Mouse (Mus musculus): ENCODE data around the gene Lsm4.

Gene Lsm4

DNA sequence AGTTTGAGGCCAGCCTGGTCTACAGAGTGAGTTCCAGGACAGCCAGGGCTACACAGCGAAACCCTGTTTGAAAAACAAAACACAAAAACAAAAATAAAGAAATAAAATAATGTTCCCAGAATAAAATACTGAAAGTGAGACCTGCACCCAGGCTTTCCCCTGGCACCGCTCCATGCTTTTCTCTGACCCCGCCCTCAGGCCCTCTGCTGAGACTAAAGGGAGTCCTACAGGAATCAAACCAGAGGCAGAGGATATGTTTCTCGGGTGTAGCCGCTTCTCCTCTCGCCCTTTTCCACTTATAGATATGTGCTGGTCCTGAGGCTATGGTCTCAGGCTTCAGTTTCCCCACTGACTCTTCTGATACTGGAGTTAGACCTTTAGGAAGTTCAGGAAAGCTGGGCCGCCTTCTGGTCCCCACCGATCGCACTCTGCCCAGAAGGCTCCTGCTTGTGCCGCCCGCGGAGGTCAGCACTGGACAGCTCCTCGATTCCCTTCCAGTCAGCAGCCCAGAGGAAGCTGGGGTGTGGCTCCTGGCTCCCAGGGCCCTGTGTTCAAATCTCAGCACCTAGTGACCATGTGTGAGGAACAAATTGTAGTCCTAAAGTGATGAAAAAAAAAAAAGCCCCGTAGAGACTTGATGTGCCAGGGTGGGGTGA lies 52.9 kb downstream of the Lsm4 start:
- no peak for DNase-seq (ENCODE audit: low read depth, low spot score)

GRCm38 (mm10) chr8:70726721-70727120 lies 53.7 kb downstream of the Lsm4 start:
- DNase-seq (ENCODE audit: low read depth, low spot score) = no peak
